Mouse (Mus musculus): ENCODE results near the gene Tecrl.

Gene Tecrl

DNA sequence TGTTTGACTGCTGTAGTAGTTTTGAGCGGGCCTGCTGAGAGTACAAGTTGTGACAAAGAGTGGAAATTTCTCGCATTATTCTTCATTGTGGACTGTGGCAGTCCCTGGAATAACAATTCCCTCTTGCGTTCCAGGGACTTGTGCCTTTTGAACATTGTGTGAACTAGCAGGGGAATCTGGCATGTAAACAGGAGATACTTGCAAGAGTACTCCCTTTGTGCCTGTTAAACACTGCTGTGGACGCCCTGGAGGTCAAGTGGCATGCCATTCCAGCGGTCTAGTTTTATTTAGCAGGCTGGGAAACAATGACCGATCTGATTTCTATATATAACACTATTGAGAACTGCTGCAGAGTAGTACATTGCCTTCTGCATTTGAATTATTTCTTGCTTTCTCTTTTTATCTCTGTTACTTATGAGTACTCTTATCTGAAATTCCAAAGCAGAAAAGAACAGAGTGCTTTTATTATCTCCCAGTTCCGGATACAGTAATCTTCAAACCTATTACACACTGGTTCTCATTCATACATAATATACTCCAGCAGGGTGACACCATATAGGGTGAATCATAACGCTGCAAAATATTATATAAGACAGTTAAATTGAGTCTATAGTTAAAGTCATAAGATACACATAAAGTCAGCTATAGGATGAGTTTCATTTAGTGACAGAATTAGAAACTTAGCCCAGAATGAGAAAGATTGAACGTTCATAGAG, at the start of gene Tecrl:
Gene Tecrl, minus strand, starts transcription at position 350 of the 716 bp plus-strand sequence.
- no peak for DNase-seq

DNA sequence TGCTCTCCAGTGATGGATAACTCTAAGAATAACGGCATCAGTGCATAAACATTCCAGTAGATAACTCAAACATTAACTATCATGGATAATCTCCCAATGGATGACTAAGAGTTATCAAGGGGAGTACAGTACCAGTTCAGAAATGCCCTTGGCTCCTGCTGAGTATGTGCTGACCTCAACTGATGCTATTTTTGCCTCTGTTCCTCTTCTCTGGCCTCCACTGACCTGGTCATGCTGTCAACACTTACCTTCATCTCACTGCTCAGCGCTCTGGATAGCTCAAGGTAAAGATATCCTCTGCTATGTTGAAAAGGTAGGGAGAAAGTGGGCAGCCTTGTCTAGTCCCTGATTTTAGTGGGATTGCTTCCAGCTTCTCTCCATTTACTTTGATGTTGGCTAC, 30.0 kb upstream of the Tecrl start:
- no peak for DNase-seq

DNA sequence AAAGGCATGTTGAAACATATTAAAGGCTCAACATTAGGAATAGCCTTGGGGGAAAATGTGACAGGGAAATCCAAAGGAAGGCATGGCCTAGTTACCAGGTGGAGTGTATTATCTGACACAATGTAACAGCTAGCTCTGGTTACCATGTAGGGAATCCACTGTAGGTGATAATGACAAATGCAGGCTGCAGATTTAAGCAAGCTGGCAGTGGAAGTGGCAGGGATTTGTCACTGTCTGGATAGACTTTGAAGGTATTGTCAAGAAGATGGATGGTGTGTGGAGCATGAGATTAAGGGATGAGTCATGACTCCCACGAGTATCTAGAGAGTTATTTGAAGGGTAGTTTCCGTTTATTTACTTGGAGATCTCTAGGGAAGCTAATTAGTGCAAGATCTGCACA, 3.4 kb downstream of the Tecrl start:
- DNase-seq, result no peak

GRCm38 (mm10) chr5:83339144-83339543, 15.9 kb downstream of the Tecrl start:
- DNase-seq, result no peak

DNA sequence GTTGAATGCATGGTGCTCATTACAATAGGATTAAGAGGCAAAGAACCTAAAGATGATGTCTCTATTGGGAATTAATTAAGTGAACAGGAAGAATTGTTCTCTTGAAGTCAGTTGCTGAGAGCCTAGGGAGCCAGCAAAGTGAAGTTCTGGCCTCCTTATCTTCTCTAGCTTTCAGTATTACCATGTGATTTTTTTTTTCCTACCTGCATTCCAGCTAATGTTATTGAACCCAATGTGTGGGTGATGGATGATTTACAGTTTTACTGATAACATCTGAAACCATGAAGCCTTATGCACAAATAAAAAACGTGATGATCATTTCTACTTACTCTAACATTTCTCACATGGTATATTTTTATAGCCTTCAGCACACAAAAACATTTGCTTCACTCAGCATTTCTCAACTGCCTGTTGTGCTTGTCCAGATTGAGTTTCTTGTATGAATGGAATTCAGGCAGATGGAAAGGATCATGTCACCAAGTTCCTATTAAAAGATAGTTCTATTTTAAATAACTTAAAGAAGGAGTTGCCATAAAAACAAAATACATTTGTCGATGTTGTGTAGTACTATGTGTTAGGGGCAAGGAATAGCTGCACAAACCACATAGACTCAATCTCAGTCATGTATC, 87.7 kb downstream of the Tecrl start:
- DNase-seq, result no peak

DNA sequence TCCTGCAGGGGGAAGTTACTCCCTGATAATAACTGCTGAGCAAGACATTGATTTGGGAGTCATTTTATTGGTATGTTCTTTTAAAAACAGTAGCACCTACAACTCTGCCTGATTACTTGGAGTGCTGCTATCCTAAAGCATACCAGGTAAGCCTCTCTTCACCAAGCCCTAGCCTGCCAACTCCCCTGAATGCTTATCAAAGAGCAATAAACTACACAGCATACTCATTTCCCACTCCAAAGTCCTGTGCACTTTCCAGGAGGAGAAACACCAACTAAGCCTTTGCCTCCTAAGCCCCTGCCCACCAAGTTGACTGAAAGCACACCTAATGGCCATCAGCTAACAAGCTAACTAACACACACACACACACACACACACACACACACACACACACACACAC, 94.9 kb downstream of the Tecrl start:
- DNase-seq, result no peak

DNA sequence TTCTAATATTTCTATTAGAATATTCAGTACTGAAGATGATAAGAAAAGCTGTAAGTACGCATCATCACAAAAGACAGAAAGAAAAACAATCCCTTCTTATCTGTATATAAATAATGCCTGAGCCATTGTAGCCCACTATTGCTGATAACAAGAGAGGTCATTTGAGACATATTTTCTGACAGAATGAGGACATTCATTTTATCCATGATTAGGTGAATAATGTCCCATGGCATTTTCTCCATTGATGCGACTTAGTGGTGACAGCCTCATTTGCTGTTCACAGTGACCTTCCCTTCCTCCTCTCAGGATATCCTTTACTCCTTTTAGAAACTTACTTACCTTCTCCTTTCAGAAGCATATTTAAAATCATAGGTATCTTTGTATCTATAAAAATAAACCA, 100.9 kb downstream of the Tecrl start:
- DNase-seq, result no peak

- no peak for DNase-seq
Measured at GRCm38 (mm10) chr5:83238848-83239452, 116.0 kb downstream of the Tecrl start.

All from kidney, postnatal 25 days (tissue).